Mouse (Mus musculus) embryonic facial prominence, embryonic 10.5 days (tissue): Measurements from ENCODE around the gene Gm14444. TPM values are rescaled to one million over a fixed set of nuclear protein-coding genes. Genes with fewer than 3 reads are reported as not detected.
"Not testable (repeated sequence)": the region's sequence is repeated elsewhere in the genome, so short reads cannot be mapped to it uniquely, and the experiment has no call there.

ENCODE experiments used
- DNase-seq: peaks from one replicate; pipeline ENCODE4 v3.0.0-alpha.2; 2017; ENCODE audit warnings: low spot score
- H3K27ac ChIP-seq: fragments of 300-500 bp; sonication (generic); replicated peaks from 2 replicates; pipeline ENCODE4 v1.5.1; 2016; ENCODE audit warnings: mild to moderate bottlenecking
- H3K27me3 ChIP-seq: fragments of 300-500 bp; sonication (generic); replicated peaks from 2 replicates; pipeline ENCODE4 v1.6.1; 2016; ENCODE audit warnings: low read depth, mild to moderate bottlenecking; ENCODE audit not compliant: poor library complexity, severe bottlenecking
- H3K36me3 ChIP-seq: fragments of 300-500 bp; sonication (generic); replicated peaks from 2 replicates; pipeline ENCODE4 v1.6.1; 2016; ENCODE audit warnings: mild to moderate bottlenecking, moderate library complexity
- H3K4me1 ChIP-seq: fragments of 300-500 bp; sonication (generic); 2 replicates; pipeline ENCODE4 v1.6.1; 2016
- H3K4me3 ChIP-seq: fragments of 300-500 bp; sonication (generic); 2 replicates; pipeline ENCODE4 v1.5.1; 2016; ENCODE audit warnings: mild to moderate bottlenecking, moderate library complexity
- H3K9me3 ChIP-seq: fragments of 300-500 bp; sonication (generic); 2 replicates; pipeline ENCODE4 v1.6.1; 2016; ENCODE audit warnings: mild to moderate bottlenecking
- WGBS: fragments of 180-500 bp; shearing (Covaris S2); methylation state at CpG from one replicate; pipeline ENCODE4 v1.1.7; 2016; 5-methylcytosine and 5-hydroxymethylcytosine counted together
- polyA plus RNA-seq: library from polyadenylated mRNA; unstranded; fragments of >200 nt; fragmentation: Nextera tagmentation; extraction: Ambion mirVana; gene quantifications from 2 replicates; pipeline ENCODE4 v1.2.1, GENCODE M21; 2016

The Gm14444 gene
- 0.11 TPM in 1 of 2 replicates, not detected in the other for polyA plus RNA-seq

DNA sequence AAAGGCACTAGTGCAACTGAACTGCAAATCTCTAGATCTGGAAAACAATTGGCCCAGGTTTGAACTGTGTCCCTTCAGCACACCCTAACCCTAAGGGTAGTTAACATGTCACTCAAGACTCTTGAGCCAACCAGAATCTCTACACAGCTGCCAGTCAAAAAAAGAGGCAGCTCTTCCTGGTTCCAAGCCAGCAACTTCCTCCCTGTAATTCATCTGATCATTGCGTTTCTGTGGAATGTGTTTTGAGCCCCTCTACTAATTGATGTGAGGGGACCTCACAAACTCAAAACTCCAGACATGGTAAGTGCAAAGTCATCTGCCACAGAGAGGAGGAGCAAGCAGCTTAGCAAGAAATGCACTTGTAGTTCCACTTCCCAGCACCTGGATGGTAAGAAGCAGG lies at the start of gene Gm14444:
Gm14444 (plus strand) TSS at position 220 of the 400 bp plus-strand sequence.
- not testable (repeated sequence) for H3K36me3 ChIP-seq, H3K9me3 ChIP-seq
- WGBS, result 82% methylated on average over 1 of the region's 1 CpGs

DNA sequence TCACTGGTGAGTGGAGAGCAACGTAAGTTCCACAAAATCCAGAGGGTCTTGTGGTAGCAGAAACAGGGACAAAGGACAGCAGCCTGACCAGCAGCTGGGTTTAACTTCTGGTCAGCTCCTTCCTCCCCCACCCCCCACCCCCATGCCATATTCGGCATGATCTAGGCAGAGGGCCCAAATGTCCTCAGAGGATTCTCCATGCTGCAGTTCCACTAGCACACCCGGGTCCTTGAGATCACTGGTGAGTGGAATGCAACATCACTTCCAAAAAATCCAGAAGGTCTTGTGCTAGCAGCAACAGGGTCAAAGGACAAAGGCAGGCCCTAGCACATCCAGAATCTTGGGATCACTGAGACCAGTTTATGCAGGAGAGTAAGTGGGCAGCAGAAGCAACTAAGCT lies 44.6 kb upstream of the Gm14444 start:
- not testable (repeated sequence) for H3K27ac ChIP-seq, DNase-seq, H3K9me3 ChIP-seq, H3K4me3 ChIP-seq, H3K27me3 ChIP-seq, H3K36me3 ChIP-seq, H3K4me1 ChIP-seq
- 83% methylated on average over 3 of the region's 3 CpGs for WGBS

More for the DNA sequence above, at the start of gene Gm14444:
- H3K27me3 ChIP-seq, DNase-seq, H3K4me1 ChIP-seq, H3K27ac ChIP-seq, H3K4me3 ChIP-seq: not testable (repeated sequence)

DNA sequence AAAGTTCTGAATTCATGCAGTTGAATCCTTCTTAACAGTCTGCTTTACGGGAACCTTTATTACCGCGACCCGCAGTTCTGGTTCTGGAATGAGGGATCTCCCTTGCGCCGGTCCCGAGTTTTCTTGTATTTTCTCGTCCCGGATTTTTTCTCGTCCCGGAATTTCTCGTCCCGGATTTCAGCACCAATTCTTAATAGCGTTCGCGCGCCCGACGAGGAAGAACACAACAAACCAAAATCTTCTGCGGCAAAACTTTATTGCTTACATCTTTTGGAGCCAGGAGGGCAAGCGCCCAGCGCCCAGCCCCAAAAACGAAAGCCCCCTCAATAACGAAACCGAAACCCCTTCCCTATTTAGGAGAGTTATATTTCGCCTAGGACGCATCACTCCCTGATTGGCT lies 34.2 kb downstream of the Gm14444 start:
- WGBS, result 96% methylated on average over 27 of the region's 27 CpGs
- DNase-seq, result not testable (repeated sequence)

DNA sequence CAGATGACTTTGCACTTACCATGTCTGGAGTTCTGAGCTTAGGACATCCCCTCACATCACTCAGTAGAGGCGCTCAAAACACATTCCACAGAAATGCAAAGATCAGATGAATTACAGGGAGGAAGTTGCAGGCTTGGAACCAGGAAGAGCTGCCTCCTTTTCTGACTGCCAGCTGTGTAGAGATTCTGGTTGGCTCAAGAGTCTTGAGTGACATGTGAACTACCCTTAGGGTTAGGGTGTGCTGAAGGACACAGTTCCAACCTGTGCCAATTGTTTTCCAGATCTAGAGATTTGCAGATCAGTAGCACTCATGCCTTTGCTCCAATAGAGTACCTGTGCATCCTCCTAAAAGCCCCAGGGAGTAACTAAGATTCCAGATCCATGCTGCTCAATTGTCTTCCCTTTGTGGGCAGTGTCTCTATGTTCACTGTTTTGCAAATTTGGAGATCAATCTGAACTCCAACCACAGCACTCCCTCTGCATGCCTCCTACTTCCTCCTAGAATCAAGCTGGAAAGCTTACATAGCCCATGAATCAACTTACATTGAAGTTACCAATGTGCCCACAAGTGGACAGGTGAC lies 57.7 kb downstream of the Gm14444 start, which contains the start of gene Gm14393:
Gm14393 (minus strand) TSS at position 101 of the 581 bp plus-strand sequence.
- not testable (repeated sequence) for DNase-seq, H3K36me3 ChIP-seq, H3K4me1 ChIP-seq, H3K27ac ChIP-seq, H3K9me3 ChIP-seq, H3K27me3 ChIP-seq, H3K4me3 ChIP-seq
- WGBS, result 72% methylated on average over 1 of the region's 1 CpGs

More for the DNA sequence above, 34.2 kb downstream of the Gm14444 start:
- not testable (repeated sequence) for H3K4me1 ChIP-seq, H3K9me3 ChIP-seq, H3K27me3 ChIP-seq, H3K4me3 ChIP-seq, H3K36me3 ChIP-seq, H3K27ac ChIP-seq

Other genes starting within 250 kb of the Gm14444 start
- 18.8 and 19.1 TPM in 2 replicates for gene Edn3, start 249.6 kb upstream of the Gm14444 start, polyA plus RNA-seq
- gene Gm14393, start 57.5 kb downstream of the Gm14444 start, polyA plus RNA-seq, result 0.81 TPM in 1 of 2 replicates, not detected in the other
- gene Gm14399, start 131.8 kb downstream of the Gm14444 start, polyA plus RNA-seq, result 7.0 and 7.1 TPM in 2 replicates
- gene Gm14443, start 165.6 kb downstream of the Gm14444 start, polyA plus RNA-seq, result 0.67 and 0.84 TPM in 2 replicates
- 7.1 and 11.5 TPM in 2 replicates for gene Gm14391, start 196.7 kb downstream of the Gm14444 start, polyA plus RNA-seq